Mouse (Mus musculus) v-Abl transformed pro-B cells (cell line): Measurements from ENCODE around the gene Mylk.

Experiments
- in situ Hi-C, 2 experiments: fragments of 400-800 bp; cut with MboI; formaldehyde crosslinking; loops; one replicate each; pipeline ENCODE4 v1.15.1; 2025; ENCODE audit not compliant: unreplicated experiment in 2 of 2

The Mylk gene

GRCm38 (mm10) chr16:34966620-34967081 is 221.6 kb downstream of the Mylk start:
- in situ Hi-C loops: no loop called here

- in situ Hi-C loops: no loop called here
These were observed 222.2 kb downstream of the Mylk start for GRCm38 (mm10) chr16:34967120-34967800.

GRCm38 (mm10) chr16:34968181-34968580 is 223.2 kb downstream of the Mylk start:
- in situ Hi-C loops: no loop called here

DNA sequence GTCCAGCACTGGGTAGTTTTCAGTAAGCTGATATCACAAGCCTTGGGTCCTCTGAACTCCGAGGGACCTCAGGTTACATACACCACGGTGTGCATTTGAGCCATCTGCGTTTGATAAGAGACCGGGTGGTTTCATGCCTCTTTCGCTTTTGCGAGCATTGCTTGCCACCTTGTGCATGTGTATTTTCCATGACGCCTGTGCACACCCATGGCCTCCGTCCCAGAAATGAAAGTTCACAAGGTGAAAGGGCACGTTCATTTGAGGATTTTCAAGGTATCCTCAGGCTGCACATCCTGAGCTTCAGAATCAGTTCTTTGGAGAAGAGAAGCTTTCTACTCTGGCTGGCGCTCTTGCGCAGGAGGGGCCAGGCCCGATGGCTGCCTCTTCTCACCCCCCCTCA is 227.5 kb downstream of the Mylk start:
- in situ Hi-C loops: no loop called here

DNA sequence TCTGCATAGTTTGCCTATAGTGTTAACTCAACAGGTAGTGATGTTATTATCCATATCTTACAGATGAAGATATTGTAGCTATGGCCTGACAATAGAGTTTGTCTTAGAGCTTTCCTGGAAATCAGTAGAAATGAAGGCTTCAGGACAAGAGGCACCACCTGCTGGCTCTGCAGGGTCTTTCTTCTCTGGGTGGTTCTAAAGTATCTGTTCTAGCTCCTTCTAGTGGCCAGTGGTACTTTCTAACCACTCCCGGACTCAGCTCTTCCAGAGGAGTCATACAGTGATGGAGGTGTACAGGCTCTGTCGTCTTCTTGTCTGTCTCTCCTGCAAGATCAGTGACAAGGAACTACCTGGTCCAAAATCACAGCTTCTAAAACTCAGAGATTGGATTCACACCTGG is 230.5 kb downstream of the Mylk start:
- in situ Hi-C loops: no loop called here

DNA sequence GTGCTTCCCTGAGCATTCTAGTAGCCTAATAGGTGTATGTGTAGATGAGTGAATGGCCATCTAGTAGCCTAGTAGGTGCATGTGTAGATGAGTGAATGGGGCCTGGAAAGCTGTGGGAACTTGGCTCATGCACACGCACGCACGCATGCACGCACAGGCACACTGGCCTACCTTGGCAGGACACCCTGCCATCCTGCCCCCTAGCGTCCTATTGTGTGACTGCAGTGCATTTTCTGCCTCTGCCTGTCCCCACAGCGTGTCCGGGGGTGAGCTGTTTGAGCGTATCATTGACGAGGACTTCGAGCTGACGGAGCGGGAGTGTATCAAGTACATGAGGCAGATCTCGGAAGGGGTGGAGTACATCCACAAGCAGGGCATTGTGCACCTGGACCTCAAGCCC is 231.6 kb downstream of the Mylk start:
- in situ Hi-C loops: no loop called here

- in situ Hi-C loops: no loop called here
These were observed 233.0 kb downstream of the Mylk start for GRCm38 (mm10) chr16:34978018-34978417.

GRCm38 (mm10) chr16:34981009-34981408 is 236.0 kb downstream of the Mylk start:
- in situ Hi-C loops: no loop called here

- in situ Hi-C loops: no loop called here
These were observed 239.4 kb downstream of the Mylk start for GRCm38 (mm10) chr16:34984203-34985030.

GRCm38 (mm10) chr16:34985031-34985346 is 240.0 kb downstream of the Mylk start:
- in situ Hi-C loops: no loop called here

- in situ Hi-C loops: no loop called here
These were observed 241.3 kb downstream of the Mylk start for GRCm38 (mm10) chr16:34986211-34986825.

DNA sequence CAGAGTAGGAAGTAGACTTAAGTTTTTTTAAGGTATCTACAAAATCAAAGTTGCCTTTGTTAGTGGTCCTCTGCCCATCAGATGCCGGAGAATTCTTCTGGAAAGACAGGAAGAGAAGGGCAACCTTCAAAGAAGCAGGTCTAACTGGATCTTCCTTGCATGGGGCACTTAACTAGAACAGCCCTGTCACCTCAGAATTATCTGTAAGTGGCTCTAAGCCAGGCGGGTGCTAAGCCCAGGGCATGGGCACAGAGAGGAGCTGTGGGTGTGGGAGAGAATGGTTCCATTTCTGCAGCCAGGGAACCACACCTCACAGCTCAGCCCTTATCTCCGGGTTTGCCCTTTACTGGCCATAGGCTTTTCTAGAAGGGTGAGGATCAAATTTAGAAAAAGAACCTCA is 246.4 kb downstream of the Mylk start:
- in situ Hi-C loops: no loop called here

- in situ Hi-C loops: no loop called here
These were observed 247.8 kb downstream of the Mylk start for GRCm38 (mm10) chr16:34992854-34993253.

DNA sequence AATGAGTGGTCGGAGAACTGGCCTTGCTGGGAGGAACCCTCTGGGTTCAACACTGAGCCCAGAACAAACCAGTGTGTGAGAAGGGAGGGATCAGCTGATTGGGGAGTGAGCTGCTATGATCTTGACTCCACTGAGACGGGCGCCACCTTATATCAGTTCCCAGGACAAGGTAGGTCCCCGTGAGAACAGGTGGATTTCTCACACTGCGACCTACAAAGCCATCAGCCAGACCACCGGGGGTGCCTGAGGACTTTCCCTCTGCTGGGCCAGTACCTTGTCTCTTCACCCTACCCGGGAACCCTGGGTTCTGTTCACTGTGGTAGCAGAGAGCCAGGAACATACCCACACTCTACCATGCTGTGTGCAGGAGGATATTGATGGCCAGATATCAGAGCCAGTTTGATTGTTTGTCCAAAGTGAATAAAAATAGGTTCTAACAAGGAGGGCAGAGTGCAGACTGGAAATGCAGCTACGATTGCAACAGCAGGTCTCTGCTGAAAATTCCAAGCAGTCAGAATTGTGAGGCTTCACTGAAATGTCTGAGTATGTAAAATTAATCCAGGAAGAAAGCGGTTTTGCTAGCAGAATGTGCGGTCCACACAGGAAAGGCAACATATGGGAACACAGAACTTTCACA is 248.8 kb downstream of the Mylk start:
- in situ Hi-C loops: no loop called here

DNA sequence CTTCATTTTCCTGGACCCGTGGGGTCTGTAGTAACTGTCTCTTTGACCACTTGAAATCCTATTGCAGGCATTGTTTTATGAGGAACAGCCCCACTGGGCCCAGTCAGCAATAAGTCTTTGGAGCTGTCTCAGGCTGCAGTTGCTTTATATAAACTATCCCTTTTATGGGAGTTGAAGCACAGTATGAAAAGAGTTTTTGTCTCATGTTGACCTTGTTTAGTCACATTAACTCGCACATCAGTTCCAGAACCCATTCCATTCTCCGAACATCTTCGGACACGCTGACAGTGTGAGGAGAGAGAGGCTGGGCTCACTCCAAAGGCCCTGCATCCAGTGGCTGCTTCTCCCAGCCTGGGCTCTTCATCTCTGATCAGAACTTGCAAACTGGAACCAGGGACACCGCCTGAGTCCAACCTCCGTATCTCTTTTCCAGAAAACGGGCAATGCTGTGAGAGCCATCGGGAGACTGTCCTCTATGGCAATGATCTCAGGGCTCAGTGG is 249.7 kb downstream of the Mylk start:
- in situ Hi-C loops: no loop called here

DNA sequence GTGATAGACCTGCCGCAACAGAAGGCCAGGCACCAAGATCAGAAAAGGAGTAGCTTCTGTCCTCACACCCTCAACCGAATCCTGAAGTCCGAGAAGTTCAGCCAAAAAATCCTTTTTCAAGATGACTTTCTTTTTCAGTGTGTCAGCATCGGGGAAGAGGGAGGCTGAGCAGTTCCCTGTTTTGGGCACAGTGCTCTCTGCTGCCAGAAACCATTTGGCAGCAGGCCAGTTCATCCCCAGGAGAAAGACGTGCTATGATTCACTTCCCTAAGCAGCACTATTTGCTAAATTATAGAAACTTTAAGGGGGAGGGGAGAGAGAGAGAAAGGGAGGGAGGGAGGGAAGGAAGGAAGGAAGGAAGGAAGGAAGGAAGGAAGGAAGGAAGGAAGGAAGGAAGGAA is 251.1 kb downstream of the Mylk start:
- in situ Hi-C loops: no loop called here

DNA sequence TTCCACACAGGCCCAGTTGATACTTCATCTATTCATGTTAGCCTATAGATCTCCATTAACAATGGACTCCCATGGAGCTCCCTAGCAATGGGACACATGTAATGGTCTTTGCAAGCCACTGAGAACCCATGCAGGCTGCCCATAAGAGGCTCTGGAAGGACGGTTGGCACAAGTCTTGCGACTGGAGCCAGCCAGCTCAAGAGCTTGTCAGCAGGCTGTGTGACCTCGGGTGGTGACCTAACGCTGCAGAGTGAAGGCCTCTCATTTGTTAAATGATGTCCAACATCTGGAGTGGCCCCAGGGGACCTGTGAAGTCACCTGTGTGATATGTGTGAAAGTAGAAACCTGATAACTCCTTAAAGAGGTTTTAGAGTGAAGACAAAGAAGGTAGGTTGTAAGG is 252.0 kb downstream of the Mylk start:
- in situ Hi-C loops: no loop called here

DNA sequence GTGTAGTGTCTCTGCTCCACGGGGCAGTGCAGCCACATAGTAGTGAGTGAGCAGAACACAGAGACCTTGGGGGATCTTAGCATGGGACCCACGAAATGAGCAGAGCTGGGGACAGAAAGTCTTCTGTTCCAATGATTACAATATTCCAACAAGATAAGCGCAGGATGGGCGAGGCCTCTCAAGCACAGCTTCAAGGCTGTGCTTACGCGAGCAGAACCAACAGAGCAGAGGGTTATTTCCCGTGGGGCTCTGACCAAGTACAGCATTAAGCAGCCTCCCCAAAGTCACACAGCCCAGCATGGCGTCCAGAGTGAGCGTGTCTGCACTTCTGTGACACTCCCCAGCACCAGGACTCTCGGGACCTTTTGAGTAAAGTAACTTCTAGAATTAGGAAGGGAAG is 252.6 kb downstream of the Mylk start:
- in situ Hi-C loops: no loop called here

DNA sequence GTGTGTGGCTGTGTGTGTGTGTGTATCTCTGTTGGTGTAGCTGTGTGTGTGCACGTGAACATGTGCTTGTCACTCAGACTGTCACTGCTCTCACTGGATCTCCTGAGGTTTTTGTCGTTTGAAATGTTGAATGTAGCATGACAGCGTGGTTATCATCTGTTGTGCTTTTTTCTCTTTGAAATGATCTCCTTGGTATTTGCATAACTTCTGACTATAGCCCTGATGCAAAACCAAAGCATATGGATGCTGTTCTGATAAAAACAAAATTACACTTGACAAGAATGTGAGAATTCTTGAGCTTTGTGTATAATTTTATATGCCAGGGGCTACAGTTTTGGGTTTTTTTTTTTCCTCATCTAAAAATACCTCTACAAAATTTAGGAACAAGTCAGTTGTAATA is 254.0 kb downstream of the Mylk start:
- in situ Hi-C loops: no loop called here

DNA sequence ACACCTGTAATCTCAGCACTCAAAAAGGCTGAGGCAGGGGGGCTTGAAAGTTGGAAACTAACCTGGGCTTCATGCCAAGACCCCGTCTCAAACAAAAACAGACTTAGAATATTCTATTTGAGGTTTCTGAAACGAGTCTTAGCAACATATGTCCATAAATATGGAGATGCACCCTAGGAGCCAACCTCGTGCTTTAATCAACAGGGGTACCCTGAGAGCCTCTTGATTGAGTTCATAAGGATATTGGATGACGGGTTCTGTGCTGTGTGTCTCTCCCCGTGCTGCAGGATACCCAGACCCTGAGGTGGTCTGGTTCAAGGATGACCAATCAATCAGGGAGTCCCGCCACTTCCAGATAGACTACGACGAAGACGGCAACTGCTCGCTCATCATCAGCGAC is 255.0 kb downstream of the Mylk start:
- in situ Hi-C loops: loop anchor here (25.0 kb wide), 1 partner anchor 313 kb away; the partner anchor contains the start of gene Ccdc14 (in 2 of the 2)
